Mouse (Mus musculus): ENCODE data around the gene 6430548M08Rik. TPM values are rescaled to one million over a fixed set of nuclear protein-coding genes. Genes with fewer than 3 reads are reported as not detected.
A peak's percentile ranks its signal among the peaks of the same experiment; 100 is the strongest.

6430548M08Rik gene
- polyA plus RNA-seq, 1 experiment from 2014 or later = 12.9 TPM

- Histone ChIP-seq H3K4me3 (replicated peaks) (peak overlapping the region; percentile 26; the same call in 1 of the 2 replicates), H3K9ac (peak overlapping the region; percentile 38; the same call in 1 of the 2 replicates), H3K4me2 (peak overlapping the region; percentile 58), H3K27me3 (peaks cover 26% of the 10 kb centered on the region), H3K27ac (peak overlapping the region; percentile 95), H3K9me3 (no peaks in the 10 kb centered on the region), H3K4me1 (peaks cover 58% of the 10 kb centered on the region), H3K36me3 (replicated peaks) (no peaks in the 10 kb centered on the region)
- 3% methylated on average over 10 of the region's 10 CpGs for WGBS
- ATAC-seq (ENCODE audit: low FRiP score) = no peak
Measured at GRCm38 (mm10) chr8:120178124-120178514, 64.2 kb downstream of the 6430548M08Rik start.

- under 1% methylated on average over 10 of the region's 10 CpGs for WGBS
Measured at GRCm38 (mm10) chr8:120179027-120179431, 65.1 kb downstream of the 6430548M08Rik start.

GRCm38 (mm10) chr8:120180445-120180970 is 66.6 kb downstream of the 6430548M08Rik start:
- Histone ChIP-seq H3K27ac (no peak overlapping the region), H3K9ac (no peak overlapping the region), H3K27me3 (peaks cover 15% of the 10 kb centered on the region; the same call in 1 of the 2 replicates), H3K4me1 (peaks cover 65% of the 10 kb centered on the region), H3K36me3 (replicated peaks) (no peaks in the 10 kb centered on the region), H3K4me3 (replicated peaks) (no peak overlapping the region), H3K4me2 (no peak overlapping the region), H3K9me3 (no peaks in the 10 kb centered on the region)
- 51% methylated on average over 7 of the region's 7 CpGs for WGBS
- no peak for ATAC-seq (ENCODE audit: low FRiP score)

More at GRCm38 (mm10) chr8:120179027-120179431, 65.1 kb downstream of the 6430548M08Rik start:
- peak; percentile 54 for ATAC-seq (ENCODE audit: low FRiP score)
- Histone ChIP-seq H3K4me3 (replicated peaks) (no peak overlapping the region), H3K4me1 (peaks cover 58% of the 10 kb centered on the region), H3K9me3 (no peaks in the 10 kb centered on the region), H3K9ac (no peak overlapping the region), H3K4me2 (peak overlapping the region; percentile 39), H3K36me3 (replicated peaks) (no peaks in the 10 kb centered on the region), H3K27me3 (peaks cover 25% of the 10 kb centered on the region), H3K27ac (peak overlapping the region; percentile 38; the same call in 1 of the 2 replicates)

- Histone ChIP-seq H3K4me2 (no peak overlapping the region), H3K9me3 (no peaks in the 10 kb centered on the region), H3K4me1 (peaks cover 68% of the 10 kb centered on the region), H3K9ac (no peak overlapping the region), H3K27ac (no peak overlapping the region), H3K27me3 (peaks cover 7% of the 10 kb centered on the region; the same call in 1 of the 2 replicates), H3K36me3 (replicated peaks) (no peaks in the 10 kb centered on the region), H3K4me3 (replicated peaks) (no peak overlapping the region)
- WGBS = 88% methylated on average over 5 of the region's 5 CpGs
- ATAC-seq (ENCODE audit: low FRiP score) = no peak
Measured at GRCm38 (mm10) chr8:120181274-120181673, 67.3 kb downstream of the 6430548M08Rik start.

- peaks cover 68% of the 10 kb centered on the region for H3K4me1 ChIP-seq
- H3K4me3 ChIP-seq (replicated peaks) = no peak overlapping the region
- H3K27ac ChIP-seq = no peak overlapping the region
- ATAC-seq (ENCODE audit: low FRiP score) = no peak
- H3K36me3 ChIP-seq (replicated peaks) = no peaks in the 10 kb centered on the region
- WGBS = 82% methylated on average over 4 of the region's 4 CpGs
- no peak overlapping the region for H3K9ac ChIP-seq
- H3K4me2 ChIP-seq = no peak overlapping the region
- 0 out of 2 replicates have a peak, but pooled peaks cover 4% of the 10 kb centered on the region for H3K27me3 ChIP-seq
- no peaks in the 10 kb centered on the region for H3K9me3 ChIP-seq
Measured at GRCm38 (mm10) chr8:120181861-120182414, 68.0 kb downstream of the 6430548M08Rik start.

GRCm38 (mm10) chr8:120184366-120184765 is 70.4 kb downstream of the 6430548M08Rik start:
- Histone ChIP-seq H3K4me2 (no peak overlapping the region), H3K4me3 (replicated peaks) (no peak overlapping the region), H3K9me3 (no peaks in the 10 kb centered on the region), H3K36me3 (replicated peaks) (no peaks in the 10 kb centered on the region), H3K27me3 (0 out of 2 replicates have a peak, but pooled peaks cover 4% of the 10 kb centered on the region), H3K9ac (no peak overlapping the region), H3K27ac (peak overlapping the region; percentile 80), H3K4me1 (peaks cover 45% of the 10 kb centered on the region)
- 52% methylated on average over 9 of the region's 9 CpGs for WGBS
- ATAC-seq (ENCODE audit: low FRiP score) = peak; percentile 17; the same call in 1 of the 2 replicates

- Histone ChIP-seq H3K36me3 (replicated peaks) (no peaks in the 10 kb centered on the region), H3K27me3 (0 out of 2 replicates have a peak, but pooled peaks cover 4% of the 10 kb centered on the region), H3K4me1 (peaks cover 41% of the 10 kb centered on the region), H3K9me3 (no peaks in the 10 kb centered on the region), H3K9ac (no peak overlapping the region), H3K4me2 (peak overlapping the region; percentile 19), H3K27ac (peak overlapping the region; percentile 80), H3K4me3 (replicated peaks) (no peak overlapping the region)
- 24% methylated on average over 17 of the region's 17 CpGs for WGBS
- ATAC-seq (ENCODE audit: low FRiP score) = peak; percentile 67
Measured at GRCm38 (mm10) chr8:120184850-120185792, 71.2 kb downstream of the 6430548M08Rik start.

- Histone ChIP-seq H3K27me3 (0 out of 2 replicates have a peak, but pooled peaks cover 4% of the 10 kb centered on the region), H3K4me3 (replicated peaks) (no peak overlapping the region), H3K4me1 (peaks cover 41% of the 10 kb centered on the region), H3K36me3 (replicated peaks) (no peaks in the 10 kb centered on the region), H3K4me2 (no peak overlapping the region), H3K9me3 (no peaks in the 10 kb centered on the region), H3K9ac (no peak overlapping the region), H3K27ac (no peak overlapping the region)
- ATAC-seq (ENCODE audit: low FRiP score) = no peak
- WGBS = 75% methylated on average over 8 of the region's 8 CpGs
Measured at GRCm38 (mm10) chr8:120186454-120186853, 72.5 kb downstream of the 6430548M08Rik start.

- ATAC-seq (ENCODE audit: low FRiP score) = no peak
- no peak overlapping the region for H3K27ac ChIP-seq
- 0 out of 2 replicates have a peak, but pooled peaks cover 4% of the 10 kb centered on the region for H3K27me3 ChIP-seq
- H3K4me2 ChIP-seq = no peak overlapping the region
- 84% methylated on average over 6 of the region's 6 CpGs for WGBS
- peaks cover 41% of the 10 kb centered on the region for H3K4me1 ChIP-seq
- H3K4me3 ChIP-seq (replicated peaks) = no peak overlapping the region
- H3K9ac ChIP-seq = no peak overlapping the region
- H3K9me3 ChIP-seq = no peaks in the 10 kb centered on the region
- no peaks in the 10 kb centered on the region for H3K36me3 ChIP-seq (replicated peaks)
Measured at GRCm38 (mm10) chr8:120188510-120188909, 74.6 kb downstream of the 6430548M08Rik start.

GRCm38 (mm10) chr8:120189440-120189839 is 75.5 kb downstream of the 6430548M08Rik start:
- no peaks in the 10 kb centered on the region for H3K9me3 ChIP-seq
- H3K36me3 ChIP-seq (replicated peaks) = no peaks in the 10 kb centered on the region
- WGBS = 81% methylated on average over 6 of the region's 6 CpGs
- ATAC-seq (ENCODE audit: low FRiP score) = no peak
- H3K4me3 ChIP-seq (replicated peaks) = no peak overlapping the region
- no peak overlapping the region for H3K4me2 ChIP-seq
- 0 out of 2 replicates have a peak, but pooled peaks cover 3% of the 10 kb centered on the region for H3K27me3 ChIP-seq
- peaks cover 37% of the 10 kb centered on the region for H3K4me1 ChIP-seq
- no peak overlapping the region for H3K9ac ChIP-seq
- no peak overlapping the region for H3K27ac ChIP-seq

- no peak overlapping the region for H3K4me3 ChIP-seq (replicated peaks)
- peak; percentile 9; the same call in 1 of the 2 replicates for ATAC-seq (ENCODE audit: low FRiP score)
- WGBS = 83% methylated on average over 17 of the region's 17 CpGs
- no peak overlapping the region for H3K9ac ChIP-seq
- H3K36me3 ChIP-seq (replicated peaks) = no peaks in the 10 kb centered on the region
- H3K27ac ChIP-seq = no peak overlapping the region
- no peak overlapping the region for H3K4me2 ChIP-seq
- no peaks in the 10 kb centered on the region for H3K27me3 ChIP-seq
- no peaks in the 10 kb centered on the region for H3K9me3 ChIP-seq
- peaks cover 29% of the 10 kb centered on the region for H3K4me1 ChIP-seq
Measured at GRCm38 (mm10) chr8:120190107-120190809, 76.3 kb downstream of the 6430548M08Rik start.

All from forebrain, embryonic 12.5 days (tissue).